In the genomic region with DNA sequence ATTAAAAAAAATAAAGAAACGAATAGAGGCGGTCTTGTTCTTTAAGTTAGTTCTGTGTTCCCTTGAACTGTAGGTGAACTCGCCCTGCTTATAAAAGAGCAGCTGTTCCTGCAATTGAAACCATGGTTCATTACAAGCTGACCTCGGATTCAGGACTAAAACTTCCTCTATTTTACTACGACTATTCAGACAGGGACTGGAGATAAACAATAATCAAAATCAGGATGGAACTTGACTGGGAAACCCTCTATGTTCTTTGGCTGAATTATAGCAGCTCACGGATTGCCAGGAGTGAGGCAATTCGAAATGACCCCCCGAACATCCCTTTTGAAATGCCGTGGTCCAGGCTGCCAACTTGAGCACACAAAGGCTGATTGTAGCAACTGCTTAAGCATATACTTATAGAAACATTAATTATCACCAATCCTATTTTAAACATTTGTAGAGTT, we compare ENCODE assay signal across 13 mouse cellular contexts.
DNase-seq lines count a peak whose midpoint lies in the region; ATAC-seq and TF ChIP-seq lines count a peak whose summit lies in the region.
"Had no signal": no experiment of that assay in that cellular context is flagged by ENCODE, and none has a peak within 500 bp of the region (broad histone marks: within the 10 kb centered on the region; RNA-seq: fewer than 3 reads in every experiment).

No protein-coding gene starts in this region.

- TF ChIP-seq POLR2A in lung, adult 2 months (IDR thresholded peaks at IDR 0.05; ENCODE audit: borderline replicate concordance, extremely low read depth, low read depth, low read length), result no peak

- no peaks in the 10 kb centered on the region for H3K9me3 ChIP-seq in lung, embryonic 16.5 days (ENCODE audit: control insufficient read depth, low read length)
- no peaks in the 10 kb centered on the region for H3K9me3 ChIP-seq in intestine, embryonic 16.5 days (ENCODE audit: control insufficient read depth, low read length)
- H3K9me3 ChIP-seq in stomach, embryonic 14.5 days (ENCODE audit: control insufficient read depth, low read depth, low read length), result no peaks in the 10 kb centered on the region
- H3K9me3 ChIP-seq: lung, embryonic 15.5 days; midbrain, embryonic 12.5 days had no signal

- peak; percentile 49; the same call in 1 of the 2 replicates for ATAC-seq in lung, embryonic 16.5 days (ENCODE audit: low read depth)
- ATAC-seq in intestine, embryonic 16.5 days, result peak; percentile 52; the same call in 1 of the 2 replicates
- peak; percentile 37; the same call in 1 of the 2 replicates for ATAC-seq in stomach, embryonic 14.5 days (ENCODE audit: insufficient number of reproducible peaks, insufficient read depth, low FRiP score, low read depth)

- H3K4me1 ChIP-seq in lung, embryonic 16.5 days (replicated peaks; ENCODE audit: control insufficient read depth, insufficient read depth, low read length), result no peaks in the 10 kb centered on the region
- no peaks in the 10 kb centered on the region for H3K4me1 ChIP-seq in lung, adult 2 months (ENCODE audit: control insufficient read depth, insufficient read depth, low read length)
- H3K4me1 ChIP-seq in intestine, embryonic 16.5 days (ENCODE audit: control insufficient read depth, insufficient read depth, low read length), result no peaks in the 10 kb centered on the region
- H3K4me1 ChIP-seq in stomach, embryonic 14.5 days (ENCODE audit: control insufficient read depth, insufficient read depth, low read length), result no peaks in the 10 kb centered on the region
- H3K4me1 ChIP-seq: midbrain, embryonic 12.5 days had no signal

- 28% methylated on average over 9 of the region's 9 CpGs for WGBS in lung, embryonic 16.5 days
- 21% methylated on average over 9 of the region's 9 CpGs for WGBS in lung, adult 2 months
- WGBS in intestine, embryonic 16.5 days, result 26% methylated on average over 9 of the region's 9 CpGs
- WGBS in stomach, embryonic 14.5 days, result 21% methylated on average over 9 of the region's 9 CpGs

- no peak overlapping the region for H3K27ac ChIP-seq in lung, embryonic 16.5 days (ENCODE audit: low read length)
- H3K27ac ChIP-seq in intestine, embryonic 16.5 days (ENCODE audit: low read length), result no peak overlapping the region
- H3K27ac ChIP-seq in stomach, embryonic 14.5 days (ENCODE audit: low read length), result no peak overlapping the region
- H3K27ac ChIP-seq: lung, embryonic 15.5 days; midbrain, embryonic 12.5 days had no signal

- no peak for DNase-seq in lung, adult 2 months
- DNase-seq in embryo, embryonic 11 days, result peak; percentile 56
- DNase-seq in ovary, adult 18-20 months (ENCODE audit: low spot score), result no peak
- DNase-seq in thymus, postnatal 10 days (ENCODE audit: low spot score in 2 of 2), result no peak
- DNase-seq: adrenal gland, adult 8-10 months; cerebellum, postnatal 25 days; kidney, adult 18-20 months; right cerebral cortex, postnatal 4 days had no signal

- no peaks in the 10 kb centered on the region for H3K27me3 ChIP-seq in lung, embryonic 16.5 days (ENCODE audit: control insufficient read depth, insufficient read depth, low read depth, low read length)
- no peaks in the 10 kb centered on the region for H3K27me3 ChIP-seq in intestine, embryonic 16.5 days (replicated peaks; ENCODE audit: control insufficient read depth, insufficient read depth, low read length)
- no peaks in the 10 kb centered on the region for H3K27me3 ChIP-seq in stomach, embryonic 14.5 days (ENCODE audit: control insufficient read depth, insufficient read depth, low read length)
- H3K27me3 ChIP-seq: lung, embryonic 15.5 days; midbrain, embryonic 12.5 days had no signal

- H3K4me2 ChIP-seq in lung, embryonic 16.5 days (ENCODE audit: low read depth, low read length), result no peak overlapping the region
- no peak overlapping the region for H3K4me2 ChIP-seq in intestine, embryonic 16.5 days (ENCODE audit: low read depth, low read length)
- no peak overlapping the region for H3K4me2 ChIP-seq in stomach, embryonic 14.5 days (replicated peaks; ENCODE audit: low read depth, low read length)
- H3K4me2 ChIP-seq: lung, embryonic 15.5 days; midbrain, embryonic 12.5 days had no signal

- H3K4me3 ChIP-seq in lung, embryonic 16.5 days (ENCODE audit: low read length), result no peak overlapping the region
- no peak overlapping the region for H3K4me3 ChIP-seq in lung, adult 2 months (replicated peaks; ENCODE audit: extremely low read depth, low read depth, low read length)
- H3K4me3 ChIP-seq in intestine, embryonic 16.5 days (ENCODE audit: low read length), result no peak overlapping the region
- H3K4me3 ChIP-seq in stomach, embryonic 14.5 days (ENCODE audit: low read depth, low read length), result no peak overlapping the region
- H3K4me3 ChIP-seq: lung, embryonic 15.5 days; midbrain, embryonic 12.5 days had no signal

- H3K9ac ChIP-seq in lung, embryonic 16.5 days (ENCODE audit: low read length), result no peak overlapping the region
- H3K9ac ChIP-seq in intestine, embryonic 16.5 days (ENCODE audit: low read depth, low read length), result no peak overlapping the region
- H3K9ac ChIP-seq in stomach, embryonic 14.5 days (replicated peaks; ENCODE audit: low read depth, low read length), result no peak overlapping the region
- H3K9ac ChIP-seq: lung, embryonic 15.5 days; midbrain, embryonic 12.5 days had no signal

- no peak for TF ChIP-seq CTCF in lung, adult 2 months (IDR thresholded peaks at IDR 0.05; ENCODE audit: insufficient read depth, low read length)

- H3K36me3 ChIP-seq in lung, embryonic 16.5 days (ENCODE audit: control insufficient read depth, insufficient read depth, low read length), result no peaks in the 10 kb centered on the region
- H3K36me3 ChIP-seq in intestine, embryonic 16.5 days (ENCODE audit: control insufficient read depth, insufficient read depth, low read length), result no peaks in the 10 kb centered on the region
- no peaks in the 10 kb centered on the region for H3K36me3 ChIP-seq in stomach, embryonic 14.5 days (ENCODE audit: control insufficient read depth, insufficient read depth, low read length)
- H3K36me3 ChIP-seq: lung, embryonic 15.5 days; midbrain, embryonic 12.5 days had no signal
